Mouse (Mus musculus): ENCODE results near the gene Gm9495. TPM values are rescaled to one million over a fixed set of nuclear protein-coding genes. Genes with fewer than 3 reads are reported as not detected.

Gene Gm9495
- not detected for polyA plus RNA-seq (2014; fragmentation: Illumina TruSeq; extraction: RNeasy Lipid Tissue Mini Kit (QIAGEN cat#74804))

DNA sequence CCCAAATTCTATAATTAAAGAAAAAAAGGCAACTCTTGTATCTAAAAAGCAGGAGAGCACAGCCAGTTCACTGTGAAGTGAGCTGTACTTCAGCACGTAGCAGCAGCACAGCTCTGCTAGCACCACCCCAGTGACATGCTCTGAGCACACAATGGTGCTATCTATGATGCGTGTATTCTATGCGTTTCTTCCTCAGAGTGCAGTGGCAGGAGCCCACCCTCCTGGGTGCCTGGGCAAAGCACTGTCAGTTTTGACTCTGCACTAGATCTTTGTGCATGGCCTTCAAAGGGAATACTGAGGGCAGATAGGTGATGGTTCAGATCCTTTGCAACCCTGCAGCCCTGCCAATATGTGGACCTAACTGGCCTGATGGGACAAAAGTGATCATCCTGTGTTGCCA is at the start of gene Gm9495:
Gene Gm9495, minus strand, starts transcription at position 101 of the 400 bp plus-strand sequence.

Other genes with a start within 250 kb of the Gm9495 start
- 103 TPM for gene Zfp930, start 244.5 kb downstream of the Gm9495 start, polyA plus RNA-seq (2014; fragmentation: Illumina TruSeq; extraction: RNeasy Lipid Tissue Mini Kit (QIAGEN cat#74804))
- gene D130040H23Rik, start 182.5 kb downstream of the Gm9495 start, polyA plus RNA-seq (2014; fragmentation: Illumina TruSeq; extraction: RNeasy Lipid Tissue Mini Kit (QIAGEN cat#74804)), result 26.9 TPM
- not detected for gene Gm7697, start 69.4 kb upstream of the Gm9495 start, polyA plus RNA-seq (2014; fragmentation: Illumina TruSeq; extraction: RNeasy Lipid Tissue Mini Kit (QIAGEN cat#74804))
- gene Zfp868, start 172.0 kb upstream of the Gm9495 start, polyA plus RNA-seq (2014; fragmentation: Illumina TruSeq; extraction: RNeasy Lipid Tissue Mini Kit (QIAGEN cat#74804)), result 72.6 TPM
- 22.3 TPM for gene Zfp964, start 200.9 kb upstream of the Gm9495 start, polyA plus RNA-seq (2014; fragmentation: Illumina TruSeq; extraction: RNeasy Lipid Tissue Mini Kit (QIAGEN cat#74804))

Data from ovary, adult 10 weeks (tissue).